8 mouse cellular contexts compared by ENCODE assay signal in the genomic region with DNA sequence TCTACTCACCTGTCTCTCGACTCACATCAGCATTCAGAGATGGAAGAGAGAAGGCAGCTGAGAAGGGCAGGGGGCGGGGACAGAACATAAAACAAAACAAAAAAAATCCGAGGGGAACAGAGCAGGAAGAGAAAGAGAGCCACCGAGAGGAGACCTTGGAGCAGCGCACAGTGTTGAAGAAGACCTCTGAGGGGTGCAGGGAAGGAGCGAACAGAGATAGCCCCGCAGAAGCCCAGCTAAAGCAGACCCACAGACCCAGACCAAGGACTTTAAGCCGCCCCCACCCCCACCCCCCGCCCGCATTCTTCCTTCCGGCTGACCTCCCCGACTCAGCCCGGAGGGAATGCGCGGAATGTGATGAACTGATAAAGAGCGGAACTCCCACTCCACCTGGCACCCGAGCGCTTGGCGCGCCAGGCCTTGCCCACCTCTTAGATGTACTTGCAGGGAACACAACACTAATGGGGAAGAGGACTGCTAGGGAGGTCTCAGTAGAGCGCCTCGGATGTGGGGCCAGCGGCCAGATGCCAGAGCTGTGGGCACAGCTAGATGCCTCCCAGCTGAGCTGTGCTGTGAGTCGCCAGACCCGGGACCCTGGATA. TPM values are rescaled to one million over a fixed set of nuclear protein-coding genes. Genes with fewer than 3 reads are reported as not detected.
A peak's percentile ranks its signal among the peaks of the same experiment; 100 is the strongest.
DNase-seq lines count a peak whose midpoint lies in the region; ATAC-seq and TF ChIP-seq lines count a peak whose summit lies in the region.

No protein-coding gene starts in this region.

- 4% methylated on average over 25 of the region's 25 CpGs for WGBS in hindbrain, embryonic 11.5 days
- 4% methylated on average over 25 of the region's 25 CpGs for WGBS in liver, postnatal 0 days (ENCODE audit: insufficient replicate concordance)
- WGBS in stomach, embryonic 14.5 days: 5% methylated on average over 25 of the region's 25 CpGs

- peaks cover 72% of the 10 kb centered on the region for H3K4me1 ChIP-seq in E14TG2a.4 (replicated peaks; ENCODE audit: low read depth, low read length)
- H3K4me1 ChIP-seq in hindbrain, embryonic 11.5 days (replicated peaks; ENCODE audit: control insufficient read depth, insufficient read depth, low read length): no peaks in the 10 kb centered on the region; the same call in 1 of the 2 replicates
- H3K4me1 ChIP-seq in liver, postnatal 0 days (ENCODE audit: insufficient read depth): no peaks in the 10 kb centered on the region
- H3K4me1 ChIP-seq in stomach, embryonic 14.5 days (ENCODE audit: control insufficient read depth, insufficient read depth, low read length): peaks cover 20% of the 10 kb centered on the region

- TF ChIP-seq CTCF in E14TG2a.4 (conservative IDR thresholded peaks at IDR 0.05; ENCODE audit: low read length): no peak
- no peak for TF ChIP-seq CTCF in liver, postnatal 0 days (IDR thresholded peaks at IDR 0.05; ENCODE audit: low read depth)

- peak overlapping the region; percentile 29 for H3K4me2 ChIP-seq in hindbrain, embryonic 11.5 days (replicated peaks; ENCODE audit: low read depth, low read length)
- H3K4me2 ChIP-seq in liver, postnatal 0 days (ENCODE audit: low read depth, low read length): peak overlapping the region; percentile 29
- H3K4me2 ChIP-seq in stomach, embryonic 14.5 days (replicated peaks; ENCODE audit: low read depth, low read length): peak overlapping the region; percentile 31

- no peak for TF ChIP-seq EP300 in liver, postnatal 0 days (IDR thresholded peaks at IDR 0.05; ENCODE audit: low read depth)

- no peak overlapping the region for H3K27ac ChIP-seq in hindbrain, embryonic 11.5 days (ENCODE audit: low read depth, low read length)
- H3K27ac ChIP-seq in liver, postnatal 0 days (ENCODE audit: low read depth): no peak overlapping the region
- H3K27ac ChIP-seq in stomach, embryonic 14.5 days (ENCODE audit: low read length): no peak overlapping the region

- peak overlapping the region; percentile 65 for H3K4me3 ChIP-seq in E14TG2a.4 (replicated peaks; ENCODE audit: low read length)
- no peak overlapping the region for H3K4me3 ChIP-seq in hindbrain, embryonic 11.5 days (ENCODE audit: low read depth, low read length)
- no peak overlapping the region for H3K4me3 ChIP-seq in liver, postnatal 0 days (ENCODE audit: low read depth, low read length)
- no peak overlapping the region for H3K4me3 ChIP-seq in stomach, embryonic 14.5 days (ENCODE audit: low read depth, low read length)

- peaks cover 12% of the 10 kb centered on the region; the same call in 1 of the 2 replicates for H3K27me3 ChIP-seq in E14TG2a.4 (ENCODE audit: insufficient read depth, low read length)
- H3K27me3 ChIP-seq in hindbrain, embryonic 11.5 days (ENCODE audit: control insufficient read depth, insufficient read depth, low read length): no peaks in the 10 kb centered on the region; the same call in 1 of the 2 replicates
- H3K27me3 ChIP-seq in liver, postnatal 0 days (ENCODE audit: insufficient read depth, low read length): peaks cover 21% of the 10 kb centered on the region
- no peaks in the 10 kb centered on the region for H3K27me3 ChIP-seq in stomach, embryonic 14.5 days (ENCODE audit: control insufficient read depth, insufficient read depth, low read length)

- DNase-seq in ZHBTc4 (ENCODE audit: low read depth, low spot score): peak; percentile 89
- DNase-seq in hindbrain, embryonic 11.5 days (ENCODE audit: low spot score): no peak
- no peak for DNase-seq in liver, postnatal 0 days
- no peak for DNase-seq in layer of hippocampus, adult 11-12 months (ENCODE audit: low spot score)
- DNase-seq in spleen, postnatal 10 days (ENCODE audit: low spot score in 2 of 2): no peak
- DNase-seq in layer of hippocampus, adult 9-11 months: no peak

- H3K36me3 ChIP-seq in E14TG2a.4 (ENCODE audit: insufficient read depth, low read length): no peaks in the 10 kb centered on the region
- H3K36me3 ChIP-seq in hindbrain, embryonic 11.5 days (ENCODE audit: control insufficient read depth, insufficient read depth, low read length): no peaks in the 10 kb centered on the region
- no peaks in the 10 kb centered on the region for H3K36me3 ChIP-seq in liver, postnatal 0 days (replicated peaks; ENCODE audit: insufficient read depth, low read length)
- no peaks in the 10 kb centered on the region for H3K36me3 ChIP-seq in stomach, embryonic 14.5 days (ENCODE audit: control insufficient read depth, insufficient read depth, low read length)

- peaks cover 3% of the 10 kb centered on the region; the same call in 1 of the 2 replicates for H3K9me3 ChIP-seq in E14TG2a.4 (ENCODE audit: low read length)
- no peaks in the 10 kb centered on the region for H3K9me3 ChIP-seq in hindbrain, embryonic 11.5 days (ENCODE audit: control insufficient read depth, low read length)
- no peaks in the 10 kb centered on the region for H3K9me3 ChIP-seq in liver, postnatal 0 days (ENCODE audit: low read length)
- H3K9me3 ChIP-seq in stomach, embryonic 14.5 days (ENCODE audit: control insufficient read depth, low read depth, low read length): no peaks in the 10 kb centered on the region

- no peak overlapping the region for H3K9ac ChIP-seq in hindbrain, embryonic 11.5 days (ENCODE audit: low read depth, low read length)
- H3K9ac ChIP-seq in liver, postnatal 0 days (replicated peaks): no peak overlapping the region
- no peak overlapping the region for H3K9ac ChIP-seq in stomach, embryonic 14.5 days (replicated peaks; ENCODE audit: low read depth, low read length)

- ATAC-seq in hindbrain, embryonic 11.5 days (ENCODE audit: low FRiP score): no peak
- ATAC-seq in liver, postnatal 0 days: no peak
- ATAC-seq in stomach, embryonic 14.5 days (ENCODE audit: insufficient number of reproducible peaks, insufficient read depth, low FRiP score, low read depth): no peak; the same call in 1 of the 2 replicates

RNA-seq across cellular contexts. Expression of gene Dlx3, which starts 14.5 kb away (rescaled TPM):
- 1.7 TPM in 2 replicates for polyA plus RNA-seq in hindbrain, embryonic 11.5 days (2014; fragmentation: Nextera tagmentation; extraction: Ambion mirVana)
- not detected in 2 replicates for polyA plus RNA-seq in liver, postnatal 0 days (2015; fragmentation: Nextera tagmentation; extraction: Ambion mirVana)
- 3.1 and 4.5 TPM in 2 replicates for polyA plus RNA-seq in stomach, embryonic 14.5 days (2014; fragmentation: Nextera tagmentation; extraction: Ambion mirVana)

RNA-seq across cellular contexts. Expression of gene Itga3, which starts 28.8 kb away (rescaled TPM):
- polyA plus RNA-seq in hindbrain, embryonic 11.5 days (2014; fragmentation: Nextera tagmentation; extraction: Ambion mirVana): 4.2 and 4.4 TPM in 2 replicates
- polyA plus RNA-seq in liver, postnatal 0 days (2015; fragmentation: Nextera tagmentation; extraction: Ambion mirVana): 0.97 and 1.0 TPM in 2 replicates
- polyA plus RNA-seq in stomach, embryonic 14.5 days (2014; fragmentation: Nextera tagmentation; extraction: Ambion mirVana): 21.5 and 23.3 TPM in 2 replicates

RNA-seq across cellular contexts. Expression of gene Dlx4, which starts 40.7 kb away (rescaled TPM):
- polyA plus RNA-seq in hindbrain, embryonic 11.5 days (2014; fragmentation: Nextera tagmentation; extraction: Ambion mirVana): 0.13 TPM in 1 of 2 replicates, not detected in the other
- polyA plus RNA-seq in liver, postnatal 0 days (2015; fragmentation: Nextera tagmentation; extraction: Ambion mirVana): 0.08 and 0.17 TPM in 2 replicates
- polyA plus RNA-seq in stomach, embryonic 14.5 days (2014; fragmentation: Nextera tagmentation; extraction: Ambion mirVana): 0.46 and 0.52 TPM in 2 replicates
